Mouse (Mus musculus): ENCODE results near the gene Usp22. TPM values are rescaled to one million over a fixed set of nuclear protein-coding genes. Genes with fewer than 3 reads are reported as not detected.

Usp22 gene
- total and polyA plus RNA-seq, 3 experiments = 48.1 to 65.3 (median 54.7) TPM

DNA sequence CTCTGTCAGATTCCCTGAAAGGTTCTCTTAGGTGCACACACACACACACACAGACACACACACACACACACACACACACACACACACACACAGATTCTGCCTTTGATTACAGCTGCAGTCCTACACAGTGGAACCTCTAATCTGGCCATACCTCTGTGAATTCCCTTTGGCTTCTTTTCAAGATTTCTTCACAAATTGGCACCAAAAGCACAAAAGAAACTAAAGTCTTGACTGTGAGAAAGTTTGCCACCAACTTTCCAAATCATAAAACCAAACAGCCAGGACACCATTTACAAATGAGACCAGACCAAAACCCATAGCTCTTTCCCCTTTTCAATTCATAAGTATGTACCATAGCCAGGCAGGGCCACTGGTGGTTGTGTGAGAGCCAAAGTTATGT, 23.1 kb upstream of the Usp22 start:
- dilution Hi-C loops (cut with MboI; ENCODE audit: extremely low pct_ligation_motif_present, extremely low pct_unique_long_range_greater_than_20kb, low sequenced_read_pairs) = no loop called here
- no peaks in the 10 kb centered on the region for H3K9me3 ChIP-seq (replicated peaks; ENCODE audit: low read length)
- H3K4me1 ChIP-seq (ENCODE audit: control insufficient read depth in 1 of 2, insufficient read depth in 2 of 2) = peaks cover 0 to 3% of the 10 kb centered on the region in 2 experiments; a peak in 2 of 4 replicates
- H3K79me2 ChIP-seq (replicated peaks; ENCODE audit: control insufficient read depth, extremely low read depth, insufficient read depth, poor library complexity, severe bottlenecking) = no peaks in the 10 kb centered on the region
- no peak for TF ChIP-seq ZMIZ1 (IDR thresholded peaks at IDR 0.05; ENCODE audit: low read depth, low read length)
- in situ Hi-C loops (cut with MboI; ENCODE audit: low pct_ligation_motif_present, low pct_unique_long_range_greater_than_20kb, low sequenced_read_pairs) = loop anchor here (10.0 kb wide), 1 partner anchor 307 kb away; the partner anchor contains the start of gene B9d1
- H3K27me3 ChIP-seq (replicated peaks) = peaks cover 14% of the 10 kb centered on the region
- DNase-seq (ENCODE audit: extremely low read depth) = no peak
- no peak overlapping the region for H3K9ac ChIP-seq (ENCODE audit: insufficient read depth, low read depth)
- no peak overlapping the region for H3K4me2 ChIP-seq (ENCODE audit: insufficient read depth, low read depth, poor library complexity, severe bottlenecking)
- no peaks in the 10 kb centered on the region for H3K36me3 ChIP-seq (replicated peaks in 1 of 2; ENCODE audit: control insufficient read depth in 1 of 2, insufficient read depth in 1 of 2, low read length in 1 of 2)
- H3K27ac ChIP-seq (ENCODE audit: insufficient read depth, low read depth) = no peak overlapping the region
- H3K4me3 ChIP-seq (replicated peaks in 1 of 3; ENCODE audit: low read depth in 2 of 3, low read length in 2 of 3, poor library complexity in 1 of 3) = no peak overlapping the region

DNA sequence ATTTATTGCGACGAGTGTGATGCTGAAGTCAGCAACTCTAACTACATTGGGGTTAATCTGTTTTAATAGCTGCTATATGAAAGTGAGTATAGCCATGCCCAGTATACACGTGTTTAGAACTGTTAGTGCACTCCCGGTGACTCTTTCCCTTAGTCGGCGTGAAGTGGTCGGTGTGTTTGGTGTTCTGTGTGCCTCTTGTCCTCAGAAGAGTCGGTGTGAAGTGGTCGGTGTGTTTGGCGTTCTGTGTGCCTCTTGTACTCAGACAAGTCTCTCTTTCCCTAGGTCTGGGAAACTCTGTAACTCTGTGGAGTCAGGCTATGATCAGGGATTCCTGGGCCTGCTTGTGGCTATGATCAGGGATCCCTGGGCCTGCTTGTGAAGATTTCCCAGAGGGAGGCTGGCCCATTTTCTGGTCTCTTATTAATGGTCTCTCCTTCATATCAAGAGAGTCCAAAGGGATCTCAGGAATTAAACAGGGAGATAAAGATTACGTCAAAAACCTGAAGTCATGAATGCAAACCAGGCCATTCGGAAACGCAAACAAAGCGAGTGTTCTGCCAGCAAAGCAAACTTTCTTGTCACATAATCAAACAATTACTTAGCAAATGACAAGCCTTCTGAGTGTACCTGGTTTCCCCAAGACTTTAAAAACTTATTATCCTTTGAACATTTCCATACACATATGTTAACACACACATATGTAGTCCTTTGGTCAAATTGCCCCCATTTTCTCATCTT, 21.9 kb upstream of the Usp22 start:
- Histone ChIP-seq H3K27ac (ENCODE audit: insufficient read depth, low read depth) (no peak overlapping the region), H3K4me2 (ENCODE audit: insufficient read depth, low read depth, poor library complexity, severe bottlenecking) (no peak overlapping the region), H3K79me2 (replicated peaks; ENCODE audit: control insufficient read depth, extremely low read depth, insufficient read depth, poor library complexity, severe bottlenecking) (no peaks in the 10 kb centered on the region), H3K4me1 (ENCODE audit: control insufficient read depth in 1 of 2, insufficient read depth in 2 of 2) (peaks cover 0 to 3% of the 10 kb centered on the region in 2 experiments; a peak in 2 of 4 replicates), H3K9me3 (replicated peaks; ENCODE audit: low read length) (no peaks in the 10 kb centered on the region), H3K9ac (ENCODE audit: insufficient read depth, low read depth) (no peak overlapping the region), H3K4me3 (replicated peaks in 1 of 3; ENCODE audit: low read depth in 2 of 3, low read length in 2 of 3, poor library complexity in 1 of 3) (no peak overlapping the region), H3K36me3 (replicated peaks in 1 of 2; ENCODE audit: control insufficient read depth in 1 of 2, insufficient read depth in 1 of 2, low read length in 1 of 2) (no peaks in the 10 kb centered on the region), H3K27me3 (replicated peaks) (peaks cover 14% of the 10 kb centered on the region)
- TF ChIP-seq RCOR1 (conservative IDR thresholded peaks at IDR 0.05; ENCODE audit: low read depth, low read length) (no peak), CHD1 (IDR thresholded peaks at IDR 0.05; ENCODE audit: low read depth, low read length) (no peak), CTCF (conservative IDR thresholded peaks at IDR 0.05 in 1 of 2, IDR thresholded peaks at IDR 0.05 in 1 of 2; ENCODE audit: low read depth in 2 of 2, low read length in 2 of 2) (no peak), GABPA (IDR thresholded peaks at IDR 0.05; ENCODE audit: insufficient replicate concordance, low read depth, low read length) (no peak), MEF2A (IDR thresholded peaks at IDR 0.05; ENCODE audit: borderline replicate concordance, low read depth, low read length) (no peak), MAFK (IDR thresholded peaks at IDR 0.05; ENCODE audit: insufficient replicate concordance, low read length) (no peak), TCF12 (IDR thresholded peaks at IDR 0.05; ENCODE audit: low read depth, low read length) (no peak), JUND (conservative IDR thresholded peaks at IDR 0.05; ENCODE audit: low read depth, low read length) (no peak), ZC3H11A (IDR thresholded peaks at IDR 0.05; ENCODE audit: low read depth, low read length) (no peak), CHD2 (IDR thresholded peaks at IDR 0.05; ENCODE audit: low read length) (no peak), MAZ (IDR thresholded peaks at IDR 0.05; ENCODE audit: low read depth, low read length) (no peak), PAX5 (IDR thresholded peaks at IDR 0.05; ENCODE audit: low read length) (no peak), ZKSCAN1 (IDR thresholded peaks at IDR 0.05; ENCODE audit: borderline replicate concordance, low read depth, low read length) (no peak), BHLHE40 (IDR thresholded peaks at IDR 0.05; ENCODE audit: low read depth, low read length) (no peak), SMC3 (IDR thresholded peaks at IDR 0.05; ENCODE audit: low read depth, low read length) (no peak), MAX (IDR thresholded peaks at IDR 0.05; ENCODE audit: low read length) (no peak), ZMIZ1 (IDR thresholded peaks at IDR 0.05; ENCODE audit: low read depth, low read length) (no peak)
- no peak for DNase-seq (ENCODE audit: extremely low read depth)
- dilution Hi-C loops (cut with MboI; ENCODE audit: extremely low pct_ligation_motif_present, extremely low pct_unique_long_range_greater_than_20kb, low sequenced_read_pairs) (no loop called here), in situ Hi-C loops (cut with MboI; ENCODE audit: low pct_ligation_motif_present, low pct_unique_long_range_greater_than_20kb, low sequenced_read_pairs) (loop anchor here (10.0 kb wide), 1 partner anchor 308 kb away; the partner anchor contains the start of gene B9d1)

Measured in CH12.LX (cell line).